Mouse (Mus musculus): ENCODE results near the gene Nfkb1. TPM values are rescaled to one million over a fixed set of nuclear protein-coding genes. Genes with fewer than 3 reads are reported as not detected.

Gene Nfkb1
- total RNA-seq, 2 experiments from 2014 or later = 104 to 181 TPM

DNA sequence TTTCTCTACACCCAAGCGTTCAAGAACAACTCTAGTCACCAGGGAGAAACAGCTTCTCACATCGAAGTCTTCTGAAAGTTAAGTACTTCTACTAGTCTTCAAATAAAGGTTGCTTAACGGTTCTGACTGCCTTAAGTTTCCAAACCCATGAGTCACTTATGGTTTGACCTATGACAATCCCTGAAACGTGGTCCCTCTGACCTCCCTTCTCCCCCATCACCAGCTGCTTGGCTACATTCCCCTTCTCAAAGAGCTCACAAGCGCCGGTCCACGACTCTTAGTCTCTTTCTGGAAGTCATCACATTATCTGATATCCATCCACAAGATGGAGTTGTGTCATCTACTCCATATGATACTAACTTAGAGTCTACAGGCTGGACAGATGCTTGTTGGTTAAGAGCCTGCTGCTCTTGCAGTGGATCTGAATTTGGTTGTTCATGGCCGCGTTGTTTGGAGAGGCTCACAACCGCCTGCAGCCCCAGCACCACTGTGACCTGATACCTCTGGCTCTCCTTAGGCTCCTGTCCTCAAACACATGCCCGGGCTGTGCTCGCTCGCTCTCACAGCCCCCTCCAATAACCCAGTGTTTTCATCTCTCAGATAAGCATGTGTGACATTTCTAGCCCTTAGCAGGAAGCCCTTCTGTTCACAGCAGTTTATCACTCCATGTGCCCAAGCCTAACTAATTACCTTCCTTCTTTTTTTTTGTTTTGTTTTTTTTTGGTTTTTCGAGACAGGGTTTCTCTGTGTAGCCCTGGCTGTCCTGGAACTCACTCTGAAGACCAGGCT lies 55.5 kb downstream of the Nfkb1 start:
- ATAC-seq (ENCODE audit: poor library complexity, severe bottlenecking) = no peak

DNA sequence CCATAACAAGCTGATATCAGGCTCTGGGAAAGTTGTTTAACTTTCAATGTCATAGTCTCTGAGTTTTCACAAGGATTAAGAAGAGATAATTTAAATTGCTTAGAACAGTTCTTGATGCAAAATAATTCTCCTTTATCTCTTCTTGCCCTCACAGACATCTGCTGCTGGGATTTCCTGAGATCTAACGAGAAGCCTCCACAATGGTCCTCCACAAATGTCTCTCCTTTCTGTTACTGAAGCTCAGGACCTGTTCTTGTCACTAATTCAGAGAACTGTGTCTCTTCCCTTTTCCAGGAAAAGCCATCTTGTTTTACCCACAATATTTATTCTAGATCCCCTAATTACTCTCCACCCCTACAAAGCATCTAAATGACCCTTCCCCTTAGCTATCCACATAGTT lies 56.3 kb downstream of the Nfkb1 start:
- no peak for ATAC-seq (ENCODE audit: poor library complexity, severe bottlenecking)

DNA sequence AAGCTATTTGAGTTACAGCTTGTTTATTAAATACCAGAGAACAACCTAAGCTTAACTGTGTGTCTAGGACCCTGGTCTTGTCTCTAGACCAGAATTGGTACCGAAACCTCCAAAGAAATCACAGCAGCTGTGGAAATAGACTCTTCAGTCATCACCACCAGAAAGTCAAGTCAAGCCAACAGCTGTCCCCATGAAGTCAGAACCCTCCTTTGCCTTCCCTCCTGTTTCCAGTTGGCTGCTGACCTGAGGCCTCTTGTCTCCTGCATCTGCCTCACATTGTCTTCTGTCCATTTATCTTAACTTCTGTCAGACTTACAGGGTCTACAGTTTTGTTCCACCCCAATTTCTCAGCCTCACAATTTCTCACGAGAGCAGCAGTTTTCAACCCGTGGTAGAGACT lies 57.1 kb downstream of the Nfkb1 start:
- ATAC-seq (ENCODE audit: poor library complexity, severe bottlenecking) = no peak

DNA sequence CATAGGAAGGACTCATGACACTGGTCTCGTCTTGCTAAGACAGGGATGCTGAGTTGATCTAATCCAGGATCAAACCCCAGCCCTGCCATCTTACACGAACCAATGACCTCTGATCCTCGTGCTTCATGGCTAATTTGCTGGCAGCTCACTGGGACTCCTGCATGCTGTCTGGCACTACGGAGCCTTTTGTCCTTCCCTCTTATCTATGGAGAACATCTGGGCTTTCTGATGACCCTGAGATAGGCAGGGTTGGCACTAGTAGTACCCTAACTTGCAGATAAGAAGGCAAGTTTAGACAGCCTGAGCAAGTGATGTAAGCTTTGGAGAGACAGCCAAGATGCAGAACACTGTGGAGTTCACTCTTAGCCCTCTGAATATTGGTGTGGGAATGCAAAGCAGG lies 59.5 kb downstream of the Nfkb1 start:
- no peak for ATAC-seq (ENCODE audit: poor library complexity, severe bottlenecking)

DNA sequence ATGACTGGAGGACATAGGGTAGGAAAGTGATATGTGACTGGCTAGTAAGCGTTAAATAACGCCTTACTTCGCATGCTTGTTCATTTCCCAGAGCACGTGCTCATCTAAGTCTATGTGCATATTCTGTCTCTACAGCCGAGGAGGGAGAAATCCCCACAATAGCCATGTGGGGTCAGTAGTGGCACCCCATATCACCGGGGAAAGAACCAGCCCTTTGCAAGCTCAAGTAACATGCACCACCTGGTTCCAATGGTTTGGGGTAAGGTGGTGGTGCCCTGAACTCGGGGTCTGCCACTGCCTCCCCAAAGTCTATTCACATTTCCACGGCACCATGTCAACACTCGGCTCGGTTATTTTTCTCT lies 60.3 kb downstream of the Nfkb1 start:
- ATAC-seq (ENCODE audit: poor library complexity, severe bottlenecking) = no peak

DNA sequence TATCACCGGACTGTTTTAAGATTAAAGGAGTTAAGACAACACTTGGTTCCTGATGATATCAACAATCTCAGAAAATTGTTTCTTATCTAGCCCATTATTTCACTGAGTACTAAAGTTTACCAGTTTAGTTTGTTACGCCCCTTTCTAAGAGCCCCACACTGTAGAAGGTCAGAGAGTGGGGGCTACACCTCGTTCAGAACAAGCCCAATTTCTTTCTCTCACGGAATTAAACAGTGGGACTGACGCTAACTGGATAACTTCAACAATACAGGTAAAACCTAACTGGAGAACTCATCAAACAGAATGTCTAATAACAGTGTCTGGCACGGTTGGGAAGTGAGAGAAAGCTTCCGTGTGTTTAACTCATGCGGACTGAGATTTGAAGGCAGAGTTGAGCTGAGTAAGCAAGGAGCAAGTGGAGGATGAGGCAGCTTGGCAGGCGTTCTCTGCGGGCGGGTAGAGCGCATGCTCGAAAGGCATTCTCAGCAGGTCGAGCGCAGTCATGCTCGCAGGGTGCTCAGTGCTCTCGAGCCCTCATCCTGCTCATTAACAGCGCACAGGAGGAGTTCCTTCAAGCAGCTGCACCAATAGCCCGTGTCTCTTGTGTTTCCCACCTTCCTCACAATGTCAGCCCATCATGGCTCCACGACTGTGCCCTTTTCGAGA lies 60.8 kb downstream of the Nfkb1 start:
- ATAC-seq (ENCODE audit: poor library complexity, severe bottlenecking) = no peak

DNA sequence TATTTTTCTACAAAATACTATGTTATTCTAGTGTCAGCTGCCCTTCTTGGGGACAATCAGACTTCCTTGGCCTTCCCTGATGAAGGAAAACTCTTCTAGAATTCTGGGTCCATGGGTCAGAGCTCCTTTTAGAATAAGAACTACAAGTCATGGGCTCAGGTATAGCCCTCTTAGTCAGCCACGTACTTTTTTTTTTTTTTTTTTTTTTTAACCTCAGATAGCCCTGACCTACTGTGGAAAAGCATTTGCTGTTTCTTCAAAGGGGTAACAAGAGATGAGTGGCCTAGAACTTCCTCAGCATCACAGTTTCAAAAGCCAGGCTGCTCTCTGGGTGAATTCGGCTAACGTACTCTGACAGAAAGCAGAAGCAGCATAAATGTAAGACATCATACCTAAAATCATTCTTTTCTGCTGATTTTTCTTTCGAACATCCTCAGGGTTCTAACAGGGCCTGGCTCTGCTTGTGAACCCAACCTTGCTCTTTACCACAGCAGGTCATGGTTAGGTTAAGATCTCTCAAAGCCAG lies 61.5 kb downstream of the Nfkb1 start:
- ATAC-seq (ENCODE audit: poor library complexity, severe bottlenecking) = 0 out of 2 replicates have a peak, but pooled peaks have one; percentile 16

DNA sequence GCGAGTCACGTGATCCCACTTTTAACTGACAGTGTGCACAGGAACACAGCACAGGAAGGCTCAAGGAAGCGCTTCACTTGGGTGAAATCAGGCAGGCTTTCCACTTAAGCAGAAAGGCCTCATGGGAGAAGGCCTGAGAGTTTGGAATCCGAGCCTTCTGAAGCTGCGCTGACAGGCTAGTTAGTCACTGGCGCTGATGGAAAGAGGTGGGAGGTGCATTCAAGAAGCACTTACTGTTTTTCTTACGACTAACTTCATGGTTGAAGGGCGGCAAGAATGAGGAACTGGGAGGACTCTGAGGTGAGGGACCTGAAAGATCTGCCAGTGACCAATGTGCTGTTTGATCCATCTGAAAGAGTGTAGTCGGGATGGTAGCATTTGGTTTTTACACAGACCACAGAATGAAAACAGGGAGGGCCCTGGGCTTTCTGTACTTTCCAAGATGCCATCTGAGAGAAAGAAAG lies 62.6 kb downstream of the Nfkb1 start:
- ATAC-seq (ENCODE audit: poor library complexity, severe bottlenecking) = peak; percentile 63

DNA sequence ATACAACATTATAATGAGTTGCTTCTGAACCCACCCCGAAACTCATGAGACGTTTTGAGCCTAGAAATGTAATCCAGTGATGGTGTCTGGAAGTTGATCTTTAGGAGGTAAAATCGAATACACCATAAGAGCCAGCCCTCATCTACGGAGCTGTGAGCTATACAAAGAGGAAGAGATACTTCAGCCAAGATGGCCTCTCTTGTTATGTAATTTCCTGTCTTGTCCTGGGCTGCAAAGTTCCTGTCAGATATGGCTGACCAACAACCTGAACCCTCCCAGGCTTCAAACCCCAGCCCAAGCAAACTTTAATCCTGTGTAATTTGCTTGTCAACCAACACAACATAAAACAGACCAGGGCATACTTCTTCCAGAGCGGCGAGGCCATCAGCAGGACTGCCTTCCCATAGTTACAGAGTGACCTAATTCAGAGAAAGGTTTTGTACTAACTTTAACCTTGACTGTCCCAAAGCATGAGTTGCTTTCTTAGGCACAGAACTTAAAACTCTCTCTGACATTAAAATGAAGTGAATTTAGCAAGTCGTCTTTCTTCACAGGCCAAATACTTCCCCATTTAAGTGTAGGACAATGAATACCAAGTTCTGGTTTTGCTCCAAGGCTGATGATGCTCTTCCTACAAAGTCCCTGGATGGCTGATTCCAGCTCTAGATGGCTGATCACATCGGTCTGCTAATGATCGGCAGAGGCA lies 63.2 kb downstream of the Nfkb1 start:
- ATAC-seq (ENCODE audit: poor library complexity, severe bottlenecking) = peak; percentile 81

DNA sequence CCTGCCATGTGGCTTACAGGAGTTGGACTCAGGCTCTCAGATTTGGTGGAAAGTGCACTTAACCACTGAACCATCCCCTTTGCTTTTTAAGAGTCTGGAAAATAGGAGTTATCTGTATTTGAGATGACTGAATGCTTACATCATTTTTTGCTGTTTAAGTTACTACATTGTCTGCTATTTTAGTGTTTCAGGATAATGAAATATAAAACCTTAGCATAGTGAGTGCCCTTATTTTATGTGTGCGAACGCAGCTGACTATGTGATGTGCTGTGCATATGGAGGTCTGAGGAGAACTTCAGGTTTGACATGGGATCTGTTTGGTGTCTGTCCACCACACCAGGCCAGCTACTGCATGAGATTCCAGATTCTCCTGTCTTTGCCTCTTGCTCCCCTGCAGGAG lies 66.1 kb downstream of the Nfkb1 start:
- no peak for ATAC-seq (ENCODE audit: poor library complexity, severe bottlenecking)

DNA sequence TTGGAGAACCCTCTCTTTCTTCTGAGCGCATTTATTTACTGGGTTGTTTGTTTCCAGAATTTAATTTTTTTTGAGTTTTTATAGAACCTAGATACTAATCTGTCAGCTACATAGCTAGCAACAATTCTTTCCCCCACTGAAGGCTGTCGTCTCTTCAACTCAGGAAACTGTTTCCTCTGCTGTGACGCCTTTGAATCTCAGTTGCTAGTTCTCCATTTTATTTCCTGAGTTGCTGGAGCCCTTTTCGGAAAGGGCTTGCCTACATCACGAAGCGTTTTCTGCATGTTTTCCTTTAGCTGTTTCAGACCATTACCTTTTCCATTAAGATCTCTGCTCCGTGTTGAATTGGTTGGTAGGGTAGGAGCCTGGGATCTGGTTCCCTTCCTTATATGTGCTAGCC lies 74.6 kb downstream of the Nfkb1 start:
- ATAC-seq (ENCODE audit: poor library complexity, severe bottlenecking) = peak; percentile 70

DNA sequence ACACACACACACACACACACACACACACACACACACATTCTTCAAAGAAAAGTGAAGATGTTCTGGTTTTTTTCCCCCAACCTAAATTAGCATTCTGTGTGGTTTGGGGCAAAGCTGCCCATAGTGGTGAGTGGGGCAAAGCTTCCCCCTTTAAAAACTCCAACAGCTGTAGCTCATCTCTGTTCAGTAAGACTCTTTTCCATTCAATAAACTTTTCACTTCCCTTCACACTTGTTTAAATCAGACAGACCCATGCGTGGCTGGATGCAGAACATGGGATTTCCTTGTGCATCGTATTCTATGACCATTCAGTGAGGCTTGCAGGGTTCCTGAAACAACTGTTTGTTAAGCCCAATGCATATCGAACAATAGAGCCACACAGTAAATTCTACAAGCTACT lies 77.0 kb downstream of the Nfkb1 start:
- no peak for ATAC-seq (ENCODE audit: poor library complexity, severe bottlenecking)

DNA sequence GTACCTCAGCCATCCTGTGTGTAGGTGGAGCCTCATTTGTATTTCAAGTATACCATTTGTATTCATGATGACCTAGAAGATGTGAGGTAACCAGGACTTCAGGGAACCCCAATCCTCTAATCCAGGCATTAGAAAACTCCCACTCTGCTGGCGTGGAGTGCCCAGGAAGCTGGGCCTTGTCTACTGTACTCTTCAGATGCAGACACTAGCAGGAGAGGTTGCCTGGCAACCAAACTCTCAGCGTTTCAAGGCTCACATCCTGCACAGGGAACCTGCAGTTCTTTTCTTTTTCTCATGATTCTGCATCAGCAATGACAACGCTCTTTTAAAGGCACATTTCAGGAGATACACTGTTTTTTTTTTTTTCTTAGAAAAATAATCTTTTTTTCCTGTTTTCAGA lies 81.1 kb downstream of the Nfkb1 start:
- ATAC-seq (ENCODE audit: poor library complexity, severe bottlenecking) = no peak

DNA sequence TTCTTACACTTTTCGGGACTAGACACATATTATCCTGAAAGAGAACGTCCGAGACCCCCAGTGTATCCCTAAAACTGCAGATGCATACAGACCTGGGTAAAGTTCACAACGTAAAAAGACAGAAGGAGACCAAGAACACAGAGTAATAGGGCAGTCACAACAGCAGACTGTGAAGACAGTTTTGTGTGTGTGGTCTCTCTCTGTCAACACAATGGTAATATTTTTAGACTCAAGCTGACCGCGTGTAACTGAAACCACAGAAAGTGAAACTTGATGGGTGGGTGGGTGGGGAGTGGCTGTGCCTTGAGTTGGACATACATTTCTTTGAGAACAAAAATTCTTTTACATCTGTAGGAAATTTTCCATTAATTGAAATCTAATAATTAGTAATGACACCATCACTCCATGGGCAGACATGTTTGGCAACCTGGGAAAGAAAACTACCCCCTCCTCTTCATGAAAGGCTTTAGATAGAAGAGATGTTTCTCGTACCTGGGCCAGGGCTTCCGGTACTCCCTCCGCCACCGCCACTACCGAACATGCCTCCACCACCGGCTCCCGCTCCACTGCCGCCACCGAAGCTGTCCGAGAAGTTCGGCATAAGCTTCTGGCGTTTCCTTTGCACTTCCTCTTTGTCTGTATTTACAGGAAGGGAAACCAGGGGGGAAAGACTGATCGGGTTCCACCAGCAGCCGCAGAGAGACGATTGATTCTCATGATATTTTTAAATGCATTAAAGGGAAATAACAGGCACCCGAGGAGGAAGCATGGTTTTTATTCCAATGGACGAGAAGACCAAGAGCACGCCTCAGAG lies 83.5 kb downstream of the Nfkb1 start:
- peak; percentile 78 for ATAC-seq (ENCODE audit: poor library complexity, severe bottlenecking)

DNA sequence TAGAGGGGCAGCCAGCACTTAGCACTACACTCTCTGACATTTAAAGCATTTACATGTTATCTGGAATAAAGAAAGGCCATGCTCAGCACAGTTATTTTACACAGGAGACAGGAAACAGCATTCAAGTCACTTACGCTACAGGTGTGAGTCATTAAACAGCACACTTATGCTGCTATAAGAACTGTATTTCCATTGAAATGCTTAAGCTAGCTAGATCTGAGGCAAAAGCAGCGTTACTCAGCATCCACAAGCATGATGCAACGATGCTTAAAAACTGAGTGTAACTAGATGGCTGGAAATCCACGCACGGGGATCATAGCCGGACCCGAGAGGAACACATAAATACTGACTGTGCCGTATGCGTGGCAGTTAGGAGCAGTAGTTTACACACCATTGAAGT lies 84.3 kb downstream of the Nfkb1 start:
- ATAC-seq (ENCODE audit: poor library complexity, severe bottlenecking) = peak; percentile 15; the same call in 1 of the 2 replicates

DNA sequence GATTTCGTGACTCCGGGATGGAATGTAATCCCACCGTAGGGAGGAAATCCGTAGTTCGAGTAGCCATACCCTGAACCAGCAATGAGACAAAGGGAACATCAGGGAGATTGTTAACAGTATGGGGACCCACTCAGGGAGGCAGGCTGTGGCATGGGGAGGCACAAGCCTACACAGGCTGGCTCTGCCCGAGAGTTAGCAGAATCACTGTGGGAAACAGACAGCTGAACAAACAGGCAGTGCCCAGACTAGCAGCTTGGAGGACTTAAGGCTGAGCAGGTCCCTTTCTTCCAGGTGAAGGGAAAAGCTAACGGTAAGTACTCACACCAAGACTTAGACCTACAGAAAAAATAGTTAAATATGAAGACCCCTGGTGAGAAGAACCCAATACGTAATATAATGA lies 84.8 kb downstream of the Nfkb1 start:
- no peak for ATAC-seq (ENCODE audit: poor library complexity, severe bottlenecking)

DNA sequence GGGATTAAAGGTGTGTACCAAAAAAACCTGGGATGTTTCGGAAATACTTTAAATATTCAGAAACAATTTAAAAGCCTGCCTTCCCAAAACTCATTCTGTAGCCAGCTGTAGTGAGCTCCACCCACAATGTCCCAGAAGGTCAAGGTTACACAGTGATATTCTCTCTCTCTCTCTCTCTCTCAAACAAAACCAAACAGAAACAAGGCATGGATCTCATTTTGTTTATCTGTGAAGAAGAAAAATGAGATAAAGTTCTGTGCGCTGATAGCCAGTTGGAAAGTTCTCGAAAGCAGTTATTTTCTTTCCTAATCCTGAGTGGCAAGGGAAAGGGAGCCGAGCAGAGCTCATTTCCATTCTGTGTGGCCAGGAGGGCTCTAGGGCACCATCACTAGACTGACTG lies 85.9 kb downstream of the Nfkb1 start:
- no peak for ATAC-seq (ENCODE audit: poor library complexity, severe bottlenecking)

DNA sequence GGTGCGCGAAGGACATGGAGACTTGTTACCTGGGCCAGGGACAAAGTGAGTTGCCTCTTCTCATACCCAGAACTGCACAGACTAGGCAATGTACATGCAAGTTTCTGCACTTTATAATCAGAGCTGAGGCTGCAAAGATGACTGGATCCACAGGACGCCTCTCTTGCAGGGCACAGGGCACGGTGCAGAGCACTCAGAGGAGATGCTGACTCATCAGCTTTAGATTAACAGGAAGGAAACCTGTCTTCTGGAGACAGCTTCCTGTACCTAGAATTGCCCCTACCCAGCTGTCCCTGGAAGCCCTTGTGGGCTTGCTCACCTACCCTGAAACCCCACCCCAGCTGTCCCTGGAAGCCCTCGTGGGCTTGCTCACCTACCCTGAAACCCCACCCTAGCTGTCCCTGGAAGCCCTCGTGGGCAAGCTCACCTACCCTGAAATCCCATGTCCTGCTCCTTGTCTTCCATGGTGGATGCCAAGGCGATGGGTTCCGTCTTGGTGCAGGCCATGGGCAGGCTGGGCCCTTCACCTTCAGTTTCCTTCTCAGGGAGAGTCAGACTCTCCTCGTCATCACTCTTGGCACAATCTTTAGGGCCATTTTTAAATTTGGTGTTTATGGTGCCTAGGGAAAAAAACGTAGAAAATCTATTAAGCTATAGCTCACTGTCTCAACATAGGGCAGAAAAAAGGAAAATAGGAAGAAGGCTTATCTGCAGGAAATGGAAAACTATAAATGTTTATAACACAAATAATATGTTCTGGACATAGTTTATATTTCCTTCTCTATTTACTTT lies 86.5 kb downstream of the Nfkb1 start:
- peak; percentile 20; the same call in 1 of the 2 replicates for ATAC-seq (ENCODE audit: poor library complexity, severe bottlenecking)

DNA sequence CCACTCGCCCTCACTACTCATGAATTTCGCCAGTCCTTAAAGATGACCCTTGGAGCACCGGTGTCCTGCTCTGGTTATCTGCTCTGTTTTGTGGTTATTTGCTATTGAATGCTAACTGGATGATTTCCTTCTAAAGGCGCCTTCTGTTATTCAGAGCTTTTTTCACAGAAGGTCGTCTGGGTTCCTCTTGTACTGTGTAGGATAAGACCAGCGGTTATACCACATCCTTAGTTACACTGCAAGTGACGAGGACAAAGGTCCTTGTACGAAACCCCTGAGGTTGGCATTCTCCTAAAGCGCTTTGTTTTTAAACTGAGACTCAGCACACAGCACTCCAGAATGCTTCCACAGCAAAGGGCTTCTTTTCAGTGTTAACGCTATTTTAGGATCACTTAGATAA lies 88.6 kb downstream of the Nfkb1 start:
- ATAC-seq (ENCODE audit: poor library complexity, severe bottlenecking) = peak; percentile 49

DNA sequence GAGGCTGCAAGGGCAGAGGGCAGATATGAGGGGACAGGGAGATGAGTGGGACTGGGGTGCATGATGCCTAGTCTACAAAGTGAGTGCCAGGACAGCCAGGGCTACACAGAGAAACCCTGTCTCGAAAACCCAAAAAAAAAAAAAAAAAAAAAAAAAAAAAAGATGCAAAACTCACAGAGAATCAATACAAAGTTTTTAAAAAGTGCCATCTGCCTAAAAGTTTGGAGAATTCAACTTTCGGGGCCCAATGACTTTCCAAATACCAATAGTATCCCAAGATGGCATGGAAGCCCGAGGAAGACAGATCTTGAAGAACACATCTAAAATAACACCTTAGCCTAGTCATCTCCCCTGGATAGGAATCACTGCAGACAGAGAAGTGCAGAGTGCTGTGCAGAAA lies 93.0 kb downstream of the Nfkb1 start:
- no peak for ATAC-seq (ENCODE audit: poor library complexity, severe bottlenecking)
